Mouse (Mus musculus): ENCODE measurements around the gene Gm45208. TPM values are rescaled to one million over a fixed set of nuclear protein-coding genes. Genes with fewer than 3 reads are reported as not detected.
A peak's percentile ranks its signal among the peaks of the same experiment; 100 is the strongest.
"Not testable (repeated sequence)": the region's sequence is repeated elsewhere in the genome, so short reads cannot be mapped to it uniquely, and the experiment has no call there.

Gm45208 gene
- polyA plus RNA-seq, 1 experiment from 2014 or later = 0.44 TPM

- WGBS = 54% methylated on average over 3 of the region's 3 CpGs
- H3K27me3 ChIP-seq = no peaks in the 10 kb centered on the region
- H3K36me3 ChIP-seq = no peaks in the 10 kb centered on the region
- H3K27ac ChIP-seq (replicated peaks) = no peak overlapping the region
- no peak; the same call in 1 of the 2 replicates for ATAC-seq (ENCODE audit: insufficient number of reproducible peaks, low FRiP score, low TSS enrichment, low read depth)
- H3K9ac ChIP-seq = no peak overlapping the region
- no peaks in the 10 kb centered on the region for H3K4me1 ChIP-seq
- no peaks in the 10 kb centered on the region for H3K9me3 ChIP-seq (replicated peaks)
- no peak overlapping the region for H3K4me3 ChIP-seq (replicated peaks)
- no peak overlapping the region for H3K4me2 ChIP-seq (replicated peaks)
Observed at GRCm38 (mm10) chrX:7690486-7690885, 31.6 kb upstream of the Gm45208 start.

DNA sequence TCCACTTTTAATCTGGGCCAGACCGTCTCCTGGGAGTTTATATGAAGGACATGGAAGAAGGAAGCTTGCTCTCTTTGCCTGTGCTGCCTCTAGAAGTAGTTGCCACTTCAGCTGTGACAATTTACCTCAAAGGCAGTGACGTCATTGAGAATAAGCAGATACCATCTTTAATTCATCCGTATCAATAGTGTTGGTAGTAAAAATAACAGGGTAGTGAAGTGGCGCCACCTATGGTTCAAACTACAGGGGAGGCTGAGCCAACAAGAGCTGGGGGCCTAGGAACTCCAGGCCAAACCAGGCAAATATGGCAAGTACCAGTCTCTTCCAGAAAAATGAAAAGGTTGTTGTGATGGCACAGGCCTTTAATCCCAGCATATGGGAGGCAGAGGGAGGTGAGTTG, 29.2 kb upstream of the Gm45208 start:
- ATAC-seq (ENCODE audit: insufficient number of reproducible peaks, low FRiP score, low TSS enrichment, low read depth) = no peak
- no peak overlapping the region for H3K27ac ChIP-seq (replicated peaks)
- H3K4me2 ChIP-seq (replicated peaks) = no peak overlapping the region
- H3K36me3 ChIP-seq = no peaks in the 10 kb centered on the region
- no peaks in the 10 kb centered on the region for H3K4me1 ChIP-seq
- no peaks in the 10 kb centered on the region for H3K27me3 ChIP-seq
- H3K9ac ChIP-seq = no peak overlapping the region
- WGBS = 37% methylated on average over 4 of the region's 4 CpGs
- H3K9me3 ChIP-seq (replicated peaks) = no peaks in the 10 kb centered on the region
- no peak overlapping the region for H3K4me3 ChIP-seq (replicated peaks)

GRCm38 (mm10) chrX:7696520-7696919, 25.5 kb upstream of the Gm45208 start:
- Histone ChIP-seq H3K27ac (replicated peaks) (no peak overlapping the region), H3K4me3 (replicated peaks) (peak overlapping the region; percentile 55), H3K9ac (no peak overlapping the region), H3K9me3 (replicated peaks) (no peaks in the 10 kb centered on the region), H3K4me1 (peaks cover 4% of the 10 kb centered on the region; the same call in 1 of the 2 replicates), H3K27me3 (no peaks in the 10 kb centered on the region), H3K4me2 (replicated peaks) (peak overlapping the region; percentile 29; the same call in 1 of the 2 replicates), H3K36me3 (0 out of 2 replicates have a peak, but pooled peaks cover 7% of the 10 kb centered on the region)
- WGBS = 43% methylated on average over 6 of the region's 6 CpGs
- 0 out of 2 replicates have a peak, but pooled peaks have one; percentile 9 for ATAC-seq (ENCODE audit: insufficient number of reproducible peaks, low FRiP score, low TSS enrichment, low read depth)

GRCm38 (mm10) chrX:7696954-7697381, 25.1 kb upstream of the Gm45208 start, which contains the start of gene Gpkow:
TSS of gene Gpkow (plus strand) at chrX:7697131.
- H3K4me2 ChIP-seq (replicated peaks) = peak within 1 kb of the TSS; percentile 49
- WGBS = 11% methylated on average over 33 of the region's 33 CpGs
- H3K36me3 ChIP-seq = 0 out of 2 replicates have a peak, but pooled peaks cover 11% of the 10 kb centered on the region
- peak; percentile 94 for ATAC-seq (ENCODE audit: insufficient number of reproducible peaks, low FRiP score, low TSS enrichment, low read depth)
- H3K9ac ChIP-seq = peak within 1 kb of the TSS; percentile 51
- H3K4me3 ChIP-seq (replicated peaks) = peak within 1 kb of the TSS; percentile 55
- H3K27me3 ChIP-seq = no peaks in the 10 kb centered on the region
- H3K27ac ChIP-seq (replicated peaks) = 0 out of 2 replicates have a peak within 1 kb of the TSS, but pooled peaks have one; percentile 34
- peaks cover 4% of the 10 kb centered on the region; the same call in 1 of the 2 replicates for H3K4me1 ChIP-seq
- H3K9me3 ChIP-seq (replicated peaks) = no peaks in the 10 kb centered on the region

- not testable (repeated sequence) for H3K9me3 ChIP-seq (replicated peaks); H3K27me3 ChIP-seq; H3K4me1 ChIP-seq; H3K27ac ChIP-seq (replicated peaks); H3K9ac ChIP-seq; H3K36me3 ChIP-seq
- WGBS = 25% methylated on average over 6 of the region's 12 CpGs
- H3K4me3 ChIP-seq (replicated peaks) = peak overlapping the region; percentile 35
- peak overlapping the region; percentile 40 for H3K4me2 ChIP-seq (replicated peaks)
- ATAC-seq (ENCODE audit: insufficient number of reproducible peaks, low FRiP score, low TSS enrichment, low read depth) = peak; percentile 30; the same call in 1 of the 2 replicates
Observed at GRCm38 (mm10) chrX:7713764-7714134, 8.3 kb upstream of the Gm45208 start.

- 14% methylated on average over 38 of the region's 60 CpGs for WGBS
Observed at GRCm38 (mm10) chrX:7714135-7714899, 7.7 kb upstream of the Gm45208 start, which contains the start of gene Wdr45. TSS of gene Wdr45 (plus strand) at chrX:7714333.

GRCm38 (mm10) chrX:7716058-7716457, 6.0 kb upstream of the Gm45208 start:
- WGBS = 48% methylated on average over 1 of the region's 1 CpGs
- H3K4me2 ChIP-seq (replicated peaks); H3K36me3 ChIP-seq; ATAC-seq (ENCODE audit: insufficient number of reproducible peaks, low FRiP score, low TSS enrichment, low read depth); H3K4me3 ChIP-seq (replicated peaks); H3K27me3 ChIP-seq; H3K9me3 ChIP-seq (replicated peaks); H3K4me1 ChIP-seq; H3K9ac ChIP-seq; H3K27ac ChIP-seq (replicated peaks): not testable (repeated sequence)

More at GRCm38 (mm10) chrX:7714135-7714899, 7.7 kb upstream of the Gm45208 start, which contains the start of gene Wdr45:
- not testable (repeated sequence) for H3K36me3 ChIP-seq; H3K9ac ChIP-seq; H3K9me3 ChIP-seq (replicated peaks); H3K27me3 ChIP-seq; H3K4me1 ChIP-seq; H3K27ac ChIP-seq (replicated peaks)
- ATAC-seq (ENCODE audit: insufficient number of reproducible peaks, low FRiP score, low TSS enrichment, low read depth) = peak; percentile 96
- H3K4me3 ChIP-seq (replicated peaks) = peak within 1 kb of the TSS; percentile 35
- peak within 1 kb of the TSS; percentile 40 for H3K4me2 ChIP-seq (replicated peaks)

DNA sequence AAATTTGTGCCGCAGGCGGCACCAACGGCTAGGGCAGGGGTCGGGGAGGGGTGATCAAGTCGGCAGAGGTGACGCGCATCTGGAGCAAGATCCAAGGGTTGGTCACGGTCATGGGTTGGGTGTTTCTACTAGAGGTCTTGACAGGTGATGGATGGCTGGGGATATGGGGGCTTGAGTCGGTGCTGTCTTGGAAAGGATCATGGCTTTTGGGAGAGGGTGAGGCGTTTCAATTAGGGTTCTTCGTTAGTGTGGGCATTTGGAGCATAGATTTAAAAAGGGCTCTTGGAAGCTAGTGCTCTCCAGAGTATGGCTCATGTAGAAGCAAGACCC, 202 bp downstream of the Gm45208 start:
- peak overlapping the region; percentile 59 for H3K4me3 ChIP-seq (replicated peaks)
- no peaks in the 10 kb centered on the region for H3K9me3 ChIP-seq (replicated peaks)
- no peaks in the 10 kb centered on the region for H3K27me3 ChIP-seq
- peak overlapping the region; percentile 95; the same call in 1 of the 2 replicates for H3K27ac ChIP-seq (replicated peaks)
- peak overlapping the region; percentile 56 for H3K4me2 ChIP-seq (replicated peaks)
- no peaks in the 10 kb centered on the region for H3K4me1 ChIP-seq
- WGBS = 12% methylated on average over 11 of the region's 11 CpGs
- peak overlapping the region; percentile 39 for H3K9ac ChIP-seq
- no peak for ATAC-seq (ENCODE audit: insufficient number of reproducible peaks, low FRiP score, low TSS enrichment, low read depth)
- 0 out of 2 replicates have a peak, but pooled peaks cover 9% of the 10 kb centered on the region for H3K36me3 ChIP-seq

DNA sequence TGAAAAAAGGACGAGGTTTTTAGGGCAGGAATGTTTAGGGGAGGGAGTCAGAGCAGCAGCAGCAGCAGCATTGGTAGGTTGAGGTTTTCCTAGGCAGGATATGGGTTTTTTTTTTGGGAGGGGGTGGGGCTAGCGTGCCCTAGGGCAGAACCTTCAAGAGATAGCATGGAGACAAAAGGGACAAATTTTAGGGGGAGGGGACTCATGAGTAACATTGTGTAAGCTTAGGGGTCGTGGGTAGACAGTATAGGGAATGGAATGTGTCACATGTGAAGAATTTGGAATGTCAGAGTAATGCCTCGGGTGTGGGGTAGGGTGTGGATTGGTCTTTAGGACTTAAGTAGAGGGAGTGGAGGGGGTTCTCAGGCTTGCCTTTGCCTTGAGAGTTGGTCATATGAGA, 646 bp downstream of the Gm45208 start:
- Histone ChIP-seq H3K36me3 (0 out of 2 replicates have a peak, but pooled peaks cover 9% of the 10 kb centered on the region), H3K4me1 (no peaks in the 10 kb centered on the region), H3K27ac (replicated peaks) (no peak overlapping the region), H3K9ac (peak overlapping the region; percentile 39), H3K27me3 (no peaks in the 10 kb centered on the region), H3K4me2 (replicated peaks) (peak overlapping the region; percentile 56), H3K4me3 (replicated peaks) (peak overlapping the region; percentile 59), H3K9me3 (replicated peaks) (no peaks in the 10 kb centered on the region)
- 19% methylated on average over 4 of the region's 4 CpGs for whole genome bisulfite sequencing
- ATAC-seq (ENCODE audit: insufficient number of reproducible peaks, low FRiP score, low TSS enrichment, low read depth) = no peak

DNA sequence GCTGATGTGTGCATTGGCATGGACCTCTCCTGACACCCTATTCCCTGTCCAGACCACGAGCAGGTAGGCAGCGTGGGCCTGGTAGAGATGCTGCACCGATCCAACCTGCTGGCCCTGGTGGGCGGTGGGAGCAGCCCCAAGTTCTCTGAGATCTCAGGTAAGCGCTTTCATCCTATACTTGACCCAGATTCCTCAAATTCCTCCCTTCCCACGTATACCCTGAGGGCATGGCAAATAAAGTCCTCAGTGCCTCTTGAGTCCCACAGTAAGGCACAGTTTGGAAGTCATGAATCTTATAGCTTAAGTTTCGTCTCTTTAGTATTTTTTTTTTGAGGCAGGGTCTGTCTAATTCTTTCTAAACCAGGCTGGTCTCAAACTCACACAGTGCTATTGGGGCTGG, 2.1 kb downstream of the Gm45208 start:
- no peak for ATAC-seq (ENCODE audit: insufficient number of reproducible peaks, low FRiP score, low TSS enrichment, low read depth)
- Histone ChIP-seq H3K27ac (replicated peaks) (no peak overlapping the region), H3K9ac (no peak overlapping the region), H3K4me2 (replicated peaks) (no peak overlapping the region), H3K4me3 (replicated peaks) (no peak overlapping the region), H3K9me3 (replicated peaks) (no peaks in the 10 kb centered on the region), H3K4me1 (0 out of 2 replicates have a peak, but pooled peaks cover 1% of the 10 kb centered on the region), H3K27me3 (no peaks in the 10 kb centered on the region), H3K36me3 (0 out of 2 replicates have a peak, but pooled peaks cover 9% of the 10 kb centered on the region)
- 65% methylated on average over 7 of the region's 7 CpGs for WGBS

GRCm38 (mm10) chrX:7725841-7726240, 3.8 kb downstream of the Gm45208 start:
- Histone ChIP-seq H3K4me3 (replicated peaks) (no peak overlapping the region), H3K36me3 (0 out of 2 replicates have a peak, but pooled peaks cover 9% of the 10 kb centered on the region), H3K9me3 (replicated peaks) (no peaks in the 10 kb centered on the region), H3K9ac (no peak overlapping the region), H3K27me3 (no peaks in the 10 kb centered on the region), H3K27ac (replicated peaks) (no peak overlapping the region), H3K4me2 (replicated peaks) (no peak overlapping the region), H3K4me1 (0 out of 2 replicates have a peak, but pooled peaks cover 4% of the 10 kb centered on the region)
- WGBS = 90% methylated on average over 12 of the region's 12 CpGs
- ATAC-seq (ENCODE audit: insufficient number of reproducible peaks, low FRiP score, low TSS enrichment, low read depth) = no peak

All from embryonic facial prominence, embryonic 15.5 days (tissue).